Mouse (Mus musculus) ovary, adult 18-20 months (tissue): Measurements from ENCODE around the gene Gm49369.
"Not testable (repeated sequence)": the region's sequence is repeated elsewhere in the genome, so short reads cannot be mapped to it uniquely, and the experiment has no call there.

Experiments
- DNase-seq: peaks from one replicate; pipeline ENCODE4 v3.0.0; 2022; ENCODE audit warnings: low spot score, mixed read lengths

Gm49369 gene

GRCm38 (mm10) chr7:142328507-142328906, 54.0 kb downstream of the Gm49369 start:
- DNase-seq = no peak

GRCm38 (mm10) chr7:142326714-142327445, 55.6 kb downstream of the Gm49369 start:
- DNase-seq = peak; percentile 42

GRCm38 (mm10) chr7:142323396-142324117, 58.9 kb downstream of the Gm49369 start:
- no peak for DNase-seq

GRCm38 (mm10) chr7:142322641-142323040, 59.8 kb downstream of the Gm49369 start:
- no peak for DNase-seq

- DNase-seq = not testable (repeated sequence)
Measured at GRCm38 (mm10) chr7:142321637-142322306, 60.7 kb downstream of the Gm49369 start.
